Mouse (Mus musculus) monocyte, adult 2 months (primary cell): Measurements from ENCODE around the gene Upp2.

ENCODE experiments used
- DNase-seq, 2 experiments: peaks; one replicate each; pipeline ENCODE4 v3.0.0; 2022; ENCODE audit warnings: low spot score in 2 of 2, low read depth in 1 of 2

Gene Upp2

GRCm38 (mm10) chr2:58669114-58669513, 102.0 kb downstream of the Upp2 start:
- DNase-seq = no peak

DNA sequence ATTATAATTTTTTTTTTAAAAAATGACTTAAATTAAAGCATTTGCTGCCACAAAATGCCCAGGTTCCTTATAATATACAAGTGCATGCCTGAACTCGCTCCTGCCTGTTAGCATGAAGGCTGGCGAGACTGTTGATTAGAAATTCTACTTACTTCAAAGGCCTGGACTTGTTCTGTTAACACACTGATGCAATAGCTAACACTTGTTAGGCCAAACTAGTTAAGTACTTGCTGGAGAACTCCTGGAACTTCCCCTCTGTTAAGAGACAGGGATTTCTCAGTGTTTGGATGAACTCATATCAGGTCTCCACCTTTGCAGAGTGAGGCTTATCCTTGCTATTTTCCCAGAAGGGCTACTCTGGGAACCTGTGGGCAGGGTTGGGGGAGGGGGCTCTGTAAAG, 105.4 kb downstream of the Upp2 start:
- no peak for DNase-seq

GRCm38 (mm10) chr2:58679968-58680367, 112.9 kb downstream of the Upp2 start:
- DNase-seq = no peak

GRCm38 (mm10) chr2:58680794-58681193, 113.7 kb downstream of the Upp2 start:
- DNase-seq = no peak

- DNase-seq = no peak
Observed at GRCm38 (mm10) chr2:58681394-58681793, 114.3 kb downstream of the Upp2 start.

DNA sequence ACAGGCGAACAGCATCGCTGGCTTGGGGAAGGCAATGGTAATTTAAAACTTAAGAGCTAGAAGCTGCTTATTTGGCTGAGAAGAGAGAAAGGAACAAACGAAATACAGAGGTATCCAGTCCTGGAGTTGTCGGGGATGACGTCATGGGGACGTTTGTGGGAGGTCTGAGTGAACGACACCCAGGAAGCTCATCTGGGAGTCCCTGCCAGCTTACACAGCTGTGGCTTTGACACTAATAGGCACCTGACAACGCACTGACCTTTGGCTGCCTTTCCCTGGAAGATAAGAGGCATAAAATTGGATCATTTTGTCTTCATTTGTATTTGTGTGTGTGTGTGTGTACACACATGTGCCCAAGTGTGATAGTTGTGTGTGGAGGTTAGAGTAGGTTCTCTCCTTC, 130.4 kb downstream of the Upp2 start:
- DNase-seq = no peak

DNA sequence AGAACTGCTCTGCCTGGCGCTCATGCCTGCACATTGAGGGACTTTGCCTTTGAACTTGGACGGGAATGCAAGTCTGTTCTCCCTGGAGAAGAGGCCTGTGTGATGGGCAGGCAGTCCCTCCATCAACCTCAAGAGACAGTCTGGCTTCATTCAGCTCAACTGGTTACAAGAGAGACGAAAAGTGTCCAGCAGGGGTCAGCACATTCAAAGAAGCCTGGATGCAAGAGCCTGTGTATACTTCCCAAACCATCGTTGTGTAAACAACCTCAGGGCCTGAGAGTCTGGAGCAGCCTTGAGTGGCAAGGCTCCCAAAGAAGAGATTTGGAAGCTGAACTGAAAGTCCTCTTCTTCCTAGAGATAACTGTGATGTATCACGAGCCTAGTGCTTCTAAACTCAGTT, 132.8 kb downstream of the Upp2 start:
- DNase-seq = no peak

DNA sequence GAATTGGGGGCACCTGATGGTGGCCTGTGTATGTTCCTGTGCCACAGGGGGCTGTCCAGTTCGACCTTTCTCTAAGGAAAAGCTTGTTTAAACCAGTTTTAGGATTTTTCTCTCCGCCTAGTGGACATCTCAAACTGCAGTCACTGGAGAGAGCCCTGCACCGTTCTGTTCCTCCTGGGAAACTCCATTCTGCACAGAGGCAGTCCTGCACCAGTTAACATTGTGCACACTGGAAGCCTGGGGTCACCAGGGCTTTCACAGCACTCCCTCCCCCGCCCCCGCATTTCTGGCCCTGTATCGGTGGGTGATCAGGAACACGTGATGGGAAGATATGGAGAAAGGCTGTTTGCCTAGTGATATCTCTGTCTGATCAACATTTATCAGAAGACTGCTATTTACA, 133.3 kb downstream of the Upp2 start:
- DNase-seq = no peak

GRCm38 (mm10) chr2:58701627-58702026, 134.5 kb downstream of the Upp2 start:
- no peak for DNase-seq

- DNase-seq = no peak
Observed at GRCm38 (mm10) chr2:58703226-58703625, 136.1 kb downstream of the Upp2 start.

GRCm38 (mm10) chr2:58703646-58704045, 136.5 kb downstream of the Upp2 start:
- DNase-seq = no peak

DNA sequence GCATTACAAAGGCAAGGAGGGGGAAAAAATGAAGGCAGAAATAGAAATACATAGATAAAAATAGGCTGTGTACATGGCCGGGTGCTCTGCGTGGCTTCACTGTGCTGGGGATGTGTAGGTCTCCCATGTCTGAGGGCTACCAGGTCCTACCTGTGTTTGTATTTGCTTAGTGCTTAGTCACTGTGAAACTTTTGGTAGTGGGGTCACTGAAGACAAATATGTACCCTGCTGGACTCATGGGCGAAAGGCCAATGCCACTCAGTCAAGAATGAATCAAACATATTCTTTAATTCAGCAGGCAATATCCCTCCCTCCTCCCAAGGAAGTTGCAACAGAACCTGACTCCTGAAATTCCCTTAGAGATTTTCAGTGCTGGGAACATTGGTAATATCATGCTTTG, 137.5 kb downstream of the Upp2 start:
- DNase-seq = no peak

- DNase-seq = no peak
Observed at GRCm38 (mm10) chr2:58707676-58708075, 140.6 kb downstream of the Upp2 start.

DNA sequence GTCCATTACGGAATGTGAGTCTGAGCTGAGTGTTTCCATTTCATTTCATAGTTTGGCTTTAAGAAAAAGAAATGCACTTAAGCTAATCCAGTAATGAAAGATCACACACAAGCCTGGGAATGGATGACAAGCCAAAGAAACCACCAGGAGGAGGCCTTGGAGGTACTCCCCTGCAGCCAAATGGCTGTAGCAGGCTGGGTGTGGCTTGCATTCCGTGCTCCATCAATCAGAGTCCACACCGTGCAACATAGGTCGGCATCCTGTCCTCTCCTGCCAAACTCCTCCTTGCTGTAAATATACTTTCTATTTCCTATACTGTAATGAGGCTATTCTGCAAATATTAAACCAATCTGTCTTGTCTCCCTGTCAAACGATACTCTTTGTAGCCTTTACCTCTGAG, 143.1 kb downstream of the Upp2 start:
- DNase-seq = no peak

GRCm38 (mm10) chr2:58711049-58711448, 144.0 kb downstream of the Upp2 start:
- DNase-seq = no peak

DNA sequence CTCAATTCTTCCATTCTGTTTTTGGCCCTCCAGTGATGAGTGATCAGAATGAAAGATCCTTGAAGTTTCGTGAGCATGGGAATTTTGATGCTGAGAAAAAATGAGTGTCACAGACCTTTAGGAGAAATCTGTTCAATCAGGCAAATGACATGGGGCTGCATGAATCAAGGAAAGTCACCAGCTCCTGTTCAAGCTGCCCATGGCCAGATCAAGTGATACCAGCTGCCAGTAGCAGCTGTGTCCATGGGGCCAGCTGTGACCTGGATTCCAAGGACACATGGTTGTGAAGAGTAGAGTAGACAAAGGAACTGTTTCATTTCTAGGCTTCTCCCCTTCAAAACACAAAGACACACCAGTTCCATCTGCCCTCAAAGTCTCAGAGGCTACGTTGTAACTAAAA, 144.4 kb downstream of the Upp2 start:
- DNase-seq = no peak

DNA sequence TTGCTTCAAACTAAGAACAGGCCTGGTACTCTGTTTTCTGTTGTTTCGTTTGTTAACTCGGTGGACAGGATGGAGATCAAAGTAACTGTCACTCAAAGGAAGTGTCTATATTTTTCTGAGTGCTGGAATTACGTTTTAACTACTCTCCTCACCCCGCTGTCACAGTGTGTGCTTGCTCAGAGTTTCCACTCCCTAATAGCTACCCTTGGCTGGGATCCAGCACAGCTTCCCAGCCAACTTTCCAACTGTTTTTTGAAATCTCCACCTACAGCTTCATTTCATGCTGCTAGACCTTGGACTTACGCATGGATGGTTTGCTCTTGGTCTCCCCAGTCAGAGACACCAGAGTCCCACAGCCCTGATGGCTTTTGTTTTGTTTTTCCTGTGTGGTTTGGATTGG, 144.8 kb downstream of the Upp2 start:
- DNase-seq = no peak

GRCm38 (mm10) chr2:58717898-58718297, 150.8 kb downstream of the Upp2 start:
- DNase-seq = no peak

DNA sequence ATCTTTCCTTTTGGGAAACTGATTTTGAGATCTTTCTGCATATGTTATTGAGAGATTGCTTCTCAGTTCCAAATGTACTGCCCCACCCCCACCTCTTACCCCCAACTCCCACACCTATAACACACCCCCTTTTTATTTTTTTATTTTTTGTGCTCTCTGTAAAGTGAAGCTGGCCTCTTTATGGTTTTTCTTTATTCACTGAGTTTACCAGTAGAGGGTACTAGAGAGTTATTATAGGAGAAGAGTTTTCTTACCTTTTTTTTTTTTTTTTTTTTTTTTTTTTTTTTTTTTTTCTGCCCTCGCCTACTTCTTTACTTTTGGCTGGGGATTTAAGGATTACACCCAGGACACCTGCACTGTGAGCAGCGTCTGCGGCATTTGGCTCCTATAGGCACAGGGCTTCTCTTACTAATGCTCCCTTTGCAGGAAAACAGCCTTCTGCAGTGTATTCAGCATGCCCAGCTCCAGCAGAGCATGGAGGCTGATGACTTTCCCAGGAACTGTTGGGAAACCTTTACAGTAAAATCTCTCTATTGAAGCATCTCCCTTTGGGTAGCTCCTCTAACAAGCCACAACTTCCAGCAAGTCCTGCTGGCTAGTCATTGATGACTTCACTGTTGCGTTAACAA, 170.2 kb downstream of the Upp2 start:
- DNase-seq = no peak

- no peak for DNase-seq
Observed at GRCm38 (mm10) chr2:58741213-58741612, 174.1 kb downstream of the Upp2 start.

DNA sequence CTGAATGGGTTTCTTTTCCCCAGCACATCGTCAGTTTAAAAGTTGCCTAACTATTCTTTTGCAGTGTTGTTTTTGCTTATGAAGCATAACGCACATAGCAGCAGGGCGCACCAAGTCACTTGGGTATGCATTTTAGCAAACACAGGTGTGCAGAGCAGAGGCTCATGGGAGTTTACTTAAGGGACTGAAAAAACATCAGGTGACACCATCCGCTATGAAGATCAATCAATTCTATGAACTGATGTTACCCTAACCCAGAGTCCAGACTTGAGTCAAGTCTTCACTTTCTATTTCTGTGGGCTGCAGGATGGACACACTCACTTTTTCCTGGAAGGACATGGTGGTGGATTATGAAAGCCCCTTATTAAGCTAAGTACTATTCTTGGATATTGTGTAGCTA, 174.9 kb downstream of the Upp2 start:
- DNase-seq = no peak

- no peak for DNase-seq
Observed at GRCm38 (mm10) chr2:58743446-58743845, 176.3 kb downstream of the Upp2 start.

DNA sequence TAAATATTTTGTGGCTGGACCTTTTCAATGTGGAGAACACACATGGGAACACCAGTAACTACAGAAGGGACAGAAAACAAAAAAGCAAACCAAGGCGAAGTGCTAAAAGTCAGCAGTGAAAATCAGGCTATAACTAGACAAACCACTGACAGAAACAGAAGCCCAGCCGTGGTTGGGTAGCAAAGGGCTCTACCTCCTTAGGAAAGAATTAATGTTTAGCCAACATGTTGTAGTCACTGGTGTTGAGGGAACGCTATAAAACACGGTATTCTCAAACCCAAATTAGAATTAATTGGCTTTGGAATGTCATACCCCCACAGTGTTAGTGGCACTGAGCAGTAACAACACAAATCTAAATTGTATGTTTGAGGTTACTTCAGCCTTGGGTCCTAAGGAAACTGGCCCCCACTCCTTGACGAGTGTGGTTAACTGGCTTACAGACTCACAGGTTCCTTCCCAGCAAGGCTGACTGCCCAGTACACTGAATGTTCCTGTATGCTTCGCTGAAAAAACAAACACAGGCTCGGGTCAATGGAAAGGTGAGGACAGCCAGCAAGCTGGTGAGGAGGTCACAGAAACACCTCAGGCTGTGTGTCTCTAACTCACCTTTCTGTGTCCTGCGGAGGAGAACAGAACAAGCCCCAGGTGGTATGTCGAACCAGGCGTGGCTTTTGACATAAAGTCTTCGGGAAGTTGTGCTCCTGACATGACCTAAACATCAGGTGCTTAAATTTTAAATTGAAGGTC, 180.6 kb downstream of the Upp2 start:
- DNase-seq = no peak
